Mouse (Mus musculus): ENCODE measurements at regions not wholly inside any gene's neighbourhood (a gene's known extent, or its start where the extent isn't known, plus 50 kb on each side); places are given as distances from the start of the nearest gene placed in this dataset.

GRCm38 (mm10) chr10:17407854-17408606 is 315.0 kb upstream of the Cited2 start:
- TF ChIP-seq CTCF (IDR thresholded peaks at IDR 0.05; ENCODE audit: low read depth) (no peak), EP300 (IDR thresholded peaks at IDR 0.05; ENCODE audit: low read depth) (no peak)

All from liver, embryonic 14.5 days (tissue).